Mouse (Mus musculus) lung, postnatal 25 days (tissue): ENCODE results near the gene Rsad2.

Experiments
- DNase-seq: peaks from one replicate; pipeline ENCODE4 v3.0.0; 2022; ENCODE audit warnings: low spot score

The Rsad2 gene

GRCm38 (mm10) chr12:26401696-26402470 is 54.4 kb downstream of the Rsad2 start:
- DNase-seq = peak; percentile 79

GRCm38 (mm10) chr12:26401254-26401653 is 55.0 kb downstream of the Rsad2 start:
- no peak for DNase-seq

GRCm38 (mm10) chr12:26400762-26401161 is 55.5 kb downstream of the Rsad2 start:
- DNase-seq = no peak

- DNase-seq = no peak
Measured at GRCm38 (mm10) chr12:26399391-26399790, 56.9 kb downstream of the Rsad2 start.

- peak; percentile 64 for DNase-seq
Measured at GRCm38 (mm10) chr12:26398597-26398996, 57.7 kb downstream of the Rsad2 start.

- no peak for DNase-seq
Measured at GRCm38 (mm10) chr12:26394485-26395470, 61.5 kb downstream of the Rsad2 start.

GRCm38 (mm10) chr12:26393291-26393690 is 63.0 kb downstream of the Rsad2 start:
- DNase-seq = no peak
